Mouse (Mus musculus) urinary bladder, postnatal 4 days (tissue): ENCODE measurements around the gene Tgif1.

ENCODE experiments used
- DNase-seq, 2 experiments: peaks; one replicate each; pipeline ENCODE4 v3.0.0; 2021 to 2022; ENCODE audit warnings: low spot score in 2 of 2

The Tgif1 gene

GRCm38 (mm10) chr17:70866538-70867114 lies 13.3 kb upstream of the Tgif1 start:
- no peak for DNase-seq

- no peak for DNase-seq
Measured at GRCm38 (mm10) chr17:70866029-70866428, 12.7 kb upstream of the Tgif1 start.

- no peak for DNase-seq
Measured at GRCm38 (mm10) chr17:70865060-70865604, 11.8 kb upstream of the Tgif1 start.

- no peak for DNase-seq
Measured at GRCm38 (mm10) chr17:70864645-70865044, 11.3 kb upstream of the Tgif1 start.

GRCm38 (mm10) chr17:70864117-70864516 lies 10.8 kb upstream of the Tgif1 start:
- DNase-seq = no peak

- DNase-seq = no peak
Measured at GRCm38 (mm10) chr17:70858814-70859213, 5.5 kb upstream of the Tgif1 start.

GRCm38 (mm10) chr17:70856871-70857415 lies 3.6 kb upstream of the Tgif1 start:
- DNase-seq = no peak

GRCm38 (mm10) chr17:70854021-70854420 lies 675 bp upstream of the Tgif1 start:
- no peak for DNase-seq

- DNase-seq = peak; percentile 81
Measured at GRCm38 (mm10) chr17:70852686-70853386, 510 bp downstream of the Tgif1 start.

GRCm38 (mm10) chr17:70852011-70852685 lies 1.2 kb downstream of the Tgif1 start:
- DNase-seq = peak in 1 of 2 experiments; percentile 44

GRCm38 (mm10) chr17:70850996-70851991 lies 2.1 kb downstream of the Tgif1 start:
- DNase-seq = peak; percentile 70 to 74

- peak in 1 of 2 experiments; percentile 59 for DNase-seq
Measured at GRCm38 (mm10) chr17:70850233-70850995, 2.9 kb downstream of the Tgif1 start.

- peak; percentile 87 to 94 for DNase-seq
Measured at GRCm38 (mm10) chr17:70849399-70850232, 3.7 kb downstream of the Tgif1 start.

- peak in 1 of 2 experiments; percentile 62 for DNase-seq
Measured at GRCm38 (mm10) chr17:70848511-70849398, 4.6 kb downstream of the Tgif1 start.

GRCm38 (mm10) chr17:70847751-70848510 lies 5.4 kb downstream of the Tgif1 start:
- no peak for DNase-seq

- DNase-seq = no peak
Measured at GRCm38 (mm10) chr17:70847086-70847485, 6.3 kb downstream of the Tgif1 start.

GRCm38 (mm10) chr17:70846111-70846644 lies 7.2 kb downstream of the Tgif1 start:
- DNase-seq = no peak
